Mouse (Mus musculus) MEL (cell line): ENCODE measurements around the gene Tnik.

Experiments
- CTCF ChIP-seq, 3 experiments: IDR thresholded peaks in 2 of 3; conservative IDR thresholded peaks in 1 of 3; 2 replicates each; pipeline ENCODE4 v1.5.1; 2011 to 2012; ENCODE audit warnings: low read length in 3 of 3, low read depth in 2 of 3, mild to moderate bottlenecking in 2 of 3, improper control_type of control experiment in 1 of 3, inconsistent platforms in 1 of 3, mixed read lengths in 1 of 3, moderate library complexity in 1 of 3; ENCODE audit not compliant: control insufficient read depth in 1 of 3, insufficient read depth in 1 of 3, poor library complexity in 1 of 3, severe bottlenecking in 1 of 3
- GATA1 ChIP-seq: IDR thresholded peaks from 2 replicates; pipeline ENCODE4 v1.6.1; 2011; ENCODE audit warnings: low read depth, low read length, improper control_type of control experiment
- NELFE ChIP-seq: IDR thresholded peaks from 2 replicates; pipeline ENCODE4 v1.6.1; 2011; ENCODE audit warnings: low read depth, low read length, improper control_type of control experiment
- POLR2A ChIP-seq, 2 experiments: IDR thresholded peaks; 2 replicates each; pipeline ENCODE4 v1.6.1; 2011 to 2012; ENCODE audit warnings: low read length in 2 of 2, mild to moderate bottlenecking in 2 of 2, control low read depth in 1 of 2, improper control_type of control experiment in 1 of 2, low read depth in 1 of 2, moderate library complexity in 1 of 2; ENCODE audit not compliant: control insufficient read depth in 1 of 2, insufficient read depth in 1 of 2, poor library complexity in 1 of 2
- SMC3 ChIP-seq: IDR thresholded peaks from 2 replicates; pipeline ENCODE4 v1.6.1; 2011; ENCODE audit warnings: low read depth, low read length, improper control_type of control experiment
- ZNF384 ChIP-seq: IDR thresholded peaks from 2 replicates; pipeline ENCODE4 v1.6.1; 2012; ENCODE audit warnings: low read depth, mild to moderate bottlenecking, inconsistent platforms, low read length, improper control_type of control experiment

- TF ChIP-seq CTCF (IDR thresholded peaks at IDR 0.05 in 2 of 3, conservative IDR thresholded peaks at IDR 0.05 in 1 of 3; ENCODE audit: control insufficient read depth in 1 of 3, insufficient read depth in 1 of 3, low read depth in 2 of 3, low read length in 3 of 3, poor library complexity in 1 of 3, severe bottlenecking in 1 of 3) (no peak), ZNF384 (no peak), GATA1 (no peak), POLR2A (IDR thresholded peaks at IDR 0.05; ENCODE audit: control insufficient read depth in 1 of 2, insufficient read depth in 1 of 2, low read depth in 1 of 2, low read length in 2 of 2, poor library complexity in 1 of 2) (no peak), NELFE (no peak), SMC3 (no peak)
Observed at GRCm38 (mm10) chr3:28415986-28416385, 153.0 kb downstream of the Tnik start.
